Mouse (Mus musculus) G1E (cell line): ENCODE measurements at regions not wholly inside any gene's neighbourhood (a gene's known extent, or its start where the extent isn't known, plus 50 kb on each side); places are given as distances from the start of the nearest gene placed in this dataset.

ENCODE experiments used
- CTCF ChIP-seq: IDR thresholded peaks from 2 replicates; pipeline ENCODE4 v1.5.1; 2012; ENCODE audit warnings: low read depth, low read length, inconsistent platforms, mixed read lengths
- GATA1 ChIP-seq: IDR thresholded peaks from 2 replicates; pipeline ENCODE4 v1.6.1; 2012; ENCODE audit warnings: borderline replicate concordance, low read length, inconsistent platforms, mixed read lengths
- TAL1 ChIP-seq: conservative IDR thresholded peaks from 2 replicates; pipeline ENCODE4 v1.6.1; 2012; ENCODE audit warnings: low read depth, low read length, inconsistent platforms, mixed read lengths

DNA sequence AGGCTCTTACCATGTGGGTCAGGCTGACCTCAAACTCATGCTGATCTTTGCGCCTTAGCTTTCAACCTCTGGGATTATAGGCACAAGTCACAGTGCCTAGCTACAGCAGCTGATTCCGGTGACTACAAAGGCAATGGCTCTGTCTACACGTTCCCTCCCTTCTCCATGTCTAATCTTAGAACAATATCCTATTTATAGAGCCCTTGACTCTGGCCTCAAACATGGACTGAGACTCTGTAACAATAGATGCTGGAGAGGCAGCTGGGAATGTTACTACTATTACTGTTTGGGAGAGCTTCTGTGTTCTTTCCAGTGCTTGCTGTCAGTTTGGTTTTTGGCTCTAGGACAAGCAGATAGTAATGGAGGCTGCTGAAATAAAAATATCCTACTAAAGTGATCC, 198.7 kb downstream of the Arrdc4 start:
- TF ChIP-seq CTCF (no peak), TAL1 (no peak), GATA1 (no peak)
